Mouse (Mus musculus) CH12.LX (cell line): ENCODE data around the gene Prss38.

Experiments used
- CTCF ChIP-seq, 2 experiments: IDR thresholded peaks in 1 of 2; conservative IDR thresholded peaks in 1 of 2; 2 replicates each; pipeline ENCODE4 v1.5.1; 2011 to 2012; ENCODE audit warnings: low read depth in 2 of 2, low read length in 2 of 2, improper control_type of control experiment in 1 of 2, inconsistent platforms in 1 of 2, mild to moderate bottlenecking in 1 of 2, moderate library complexity in 1 of 2
- E2F4 ChIP-seq: IDR thresholded peaks from 2 replicates; pipeline ENCODE4 v1.6.1; 2011; ENCODE audit warnings: low read depth, low read length, improper control_type of control experiment; ENCODE audit not compliant: insufficient replicate concordance
- POLR2A ChIP-seq: IDR thresholded peaks from 2 replicates; pipeline ENCODE4 v1.6.1; 2011; ENCODE audit warnings: low read depth, mild to moderate bottlenecking, improper control_type of control experiment, low read length
- SMC3 ChIP-seq: IDR thresholded peaks from 2 replicates; pipeline ENCODE4 v1.6.1; 2011; ENCODE audit warnings: low read depth, low read length, improper control_type of control experiment
- USF2 ChIP-seq: conservative IDR thresholded peaks from 2 replicates; pipeline ENCODE4 v1.6.1; 2011; ENCODE audit warnings: low read depth, low read length, improper control_type of control experiment

DNA sequence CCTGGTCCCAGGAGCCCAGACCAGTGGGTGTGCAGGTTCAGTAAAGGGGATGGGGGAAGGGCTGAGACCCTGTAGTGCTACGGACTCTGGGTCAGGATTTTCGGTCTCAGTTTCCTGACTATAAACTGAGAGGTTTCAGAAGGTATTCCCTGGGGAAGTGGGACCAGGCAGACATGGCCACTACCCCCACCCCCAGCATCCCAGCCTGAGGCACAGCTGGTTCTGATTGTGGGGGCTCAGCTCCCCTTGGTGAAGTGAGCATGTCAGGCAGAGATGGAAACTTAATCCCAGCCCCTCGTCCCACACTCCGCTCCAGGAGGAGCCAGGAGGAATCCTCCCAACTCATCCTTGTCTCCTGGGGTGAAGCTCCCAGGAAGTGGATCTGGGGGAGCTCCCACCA, 12.0 kb upstream of the Prss38 start:
- TF ChIP-seq POLR2A (no peak), SMC3 (no peak), USF2 (no peak), E2F4 (no peak), CTCF (conservative IDR thresholded peaks at IDR 0.05 in 1 of 2, IDR thresholded peaks at IDR 0.05 in 1 of 2; ENCODE audit: low read depth in 2 of 2, low read length in 2 of 2) (no peak)
